Mouse (Mus musculus) naive thymus-derived CD4-positive, alpha-beta T cell, adult 5 months (primary cell): ENCODE results near the gene Rhot2. TPM values are rescaled to one million over a fixed set of nuclear protein-coding genes. Genes with fewer than 3 reads are reported as not detected.

Source experiments
- polyA plus RNA-seq: library from polyadenylated mRNA; unstranded; fragments of 100-300 nt; shearing (Covaris generic); gene quantifications from one replicate; pipeline ENCODE4 v1.2.1, GENCODE M21; 2017

Gene Rhot2
- 31.6 TPM for polyA plus RNA-seq

DNA sequence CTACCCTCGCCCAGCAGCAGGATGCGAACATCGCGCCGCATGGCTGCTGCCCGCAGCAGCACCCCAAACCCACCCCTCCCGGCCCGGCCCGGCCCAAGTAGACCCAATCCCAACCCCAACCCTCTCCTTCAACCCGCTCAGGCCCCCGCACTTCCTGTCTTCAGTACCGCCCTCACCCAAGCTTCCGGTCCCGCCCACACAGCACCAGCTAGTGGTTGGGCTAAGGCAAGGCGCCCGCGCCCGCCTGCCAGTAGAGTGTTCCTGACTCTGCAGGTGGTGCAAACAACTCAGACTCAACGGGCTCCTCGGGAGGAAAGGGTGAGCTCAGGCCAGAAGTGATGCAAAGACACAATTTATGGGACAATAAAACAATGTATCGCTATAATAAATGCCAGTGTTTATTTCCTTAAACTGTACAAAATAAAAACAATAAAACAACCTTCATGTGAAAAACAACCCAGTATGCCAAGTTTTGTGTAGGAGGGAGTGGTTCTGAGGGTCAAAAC lies at the start of gene Rhot2:
TSS of gene Rhot2 (minus strand) at position 456 of the 506 bp plus-strand sequence.

DNA sequence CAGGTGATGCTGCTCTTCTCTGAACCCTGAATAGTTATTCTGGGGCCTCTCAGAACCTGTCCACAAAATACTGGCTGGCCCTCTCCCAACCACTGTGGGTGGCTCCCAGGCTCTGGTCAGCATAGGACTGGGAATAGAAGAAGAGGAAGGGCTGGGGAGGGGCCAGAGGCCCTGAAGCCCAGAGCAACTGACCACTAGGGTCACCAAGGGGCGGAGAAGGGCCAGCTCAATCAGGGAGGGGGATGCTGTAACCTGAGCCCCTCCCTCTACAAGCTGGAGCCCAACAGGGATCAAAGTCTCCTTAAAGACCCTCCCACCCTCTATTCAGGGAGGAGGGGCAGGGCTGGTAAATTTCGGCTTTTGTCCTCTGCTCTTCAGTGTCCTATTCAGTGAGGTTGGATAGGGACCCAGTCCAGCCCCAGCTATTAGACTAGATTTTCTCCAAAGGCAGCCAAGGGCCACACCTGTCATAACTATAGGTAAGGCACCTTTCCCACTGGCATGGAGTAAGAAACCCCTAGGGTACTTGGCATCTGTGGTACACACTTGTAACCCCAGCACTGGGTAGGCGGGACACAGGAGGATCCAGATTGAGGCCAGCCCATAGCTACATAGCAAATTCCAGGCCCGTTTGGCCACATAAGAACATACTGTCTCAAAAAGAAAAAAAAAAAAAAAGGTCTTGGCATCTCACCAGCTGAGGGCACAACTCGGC lies 35.7 kb upstream of the Rhot2 start, which contains the start of gene Wfikkn1:
TSS of gene Wfikkn1 (minus strand) at position 663 of the 715 bp plus-strand sequence.

DNA sequence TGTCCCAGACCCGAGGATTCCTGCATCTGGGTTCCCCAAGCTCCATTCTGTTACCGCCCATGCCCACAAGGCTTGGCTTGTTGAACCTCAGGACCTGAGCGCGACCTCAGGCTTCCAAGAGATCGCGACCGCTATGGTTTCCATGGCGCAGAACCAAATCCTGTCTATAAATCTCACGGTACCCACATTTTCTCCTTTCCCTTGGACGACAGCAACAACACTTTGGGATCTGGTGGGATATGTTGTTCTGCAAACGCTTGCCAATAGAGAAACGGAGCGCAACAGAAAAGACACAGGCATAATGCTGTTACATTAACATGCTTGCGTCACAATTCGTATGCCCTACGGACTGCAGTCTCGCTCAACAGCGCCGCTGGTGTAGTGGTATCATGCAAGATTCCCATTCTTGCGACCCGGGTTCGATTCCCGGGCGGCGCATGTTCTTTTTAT lies 30.1 kb upstream of the Rhot2 start, which contains the start of gene Mettl26:
TSS of gene Mettl26 (plus strand) at position 354 of the 450 bp plus-strand sequence.

DNA sequence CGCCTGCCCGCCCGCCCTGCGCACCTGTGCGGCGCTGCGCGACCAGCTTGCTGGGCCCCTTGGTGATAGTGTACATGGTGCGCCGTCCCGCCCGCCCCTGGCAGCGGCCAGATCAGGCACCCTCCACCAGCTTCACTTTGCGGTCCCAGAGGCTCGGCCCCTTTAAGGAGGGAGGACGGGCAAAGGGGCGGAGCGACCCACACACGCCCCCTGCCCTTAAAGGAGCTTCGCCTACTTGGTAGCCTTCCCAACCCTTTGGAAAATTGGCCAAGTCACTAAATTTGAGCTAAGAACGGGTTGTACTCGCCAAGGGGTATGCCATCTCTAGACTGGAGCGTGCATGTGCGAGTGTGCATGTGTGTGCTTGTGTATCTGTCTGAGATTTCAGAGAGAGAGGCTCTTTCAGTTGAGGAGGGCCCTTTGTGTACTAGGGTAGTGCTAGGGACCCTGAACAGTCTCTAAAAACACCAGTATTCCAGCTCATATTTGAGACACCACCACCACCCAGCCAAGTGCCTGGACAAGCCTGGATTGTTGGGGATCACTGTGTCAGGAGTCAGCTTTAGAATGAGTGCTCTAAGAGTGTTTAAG lies 24.0 kb upstream of the Rhot2 start, which contains the start of gene Mcrip2:
TSS of gene Mcrip2 (minus strand) at position 164 of the 591 bp plus-strand sequence.

DNA sequence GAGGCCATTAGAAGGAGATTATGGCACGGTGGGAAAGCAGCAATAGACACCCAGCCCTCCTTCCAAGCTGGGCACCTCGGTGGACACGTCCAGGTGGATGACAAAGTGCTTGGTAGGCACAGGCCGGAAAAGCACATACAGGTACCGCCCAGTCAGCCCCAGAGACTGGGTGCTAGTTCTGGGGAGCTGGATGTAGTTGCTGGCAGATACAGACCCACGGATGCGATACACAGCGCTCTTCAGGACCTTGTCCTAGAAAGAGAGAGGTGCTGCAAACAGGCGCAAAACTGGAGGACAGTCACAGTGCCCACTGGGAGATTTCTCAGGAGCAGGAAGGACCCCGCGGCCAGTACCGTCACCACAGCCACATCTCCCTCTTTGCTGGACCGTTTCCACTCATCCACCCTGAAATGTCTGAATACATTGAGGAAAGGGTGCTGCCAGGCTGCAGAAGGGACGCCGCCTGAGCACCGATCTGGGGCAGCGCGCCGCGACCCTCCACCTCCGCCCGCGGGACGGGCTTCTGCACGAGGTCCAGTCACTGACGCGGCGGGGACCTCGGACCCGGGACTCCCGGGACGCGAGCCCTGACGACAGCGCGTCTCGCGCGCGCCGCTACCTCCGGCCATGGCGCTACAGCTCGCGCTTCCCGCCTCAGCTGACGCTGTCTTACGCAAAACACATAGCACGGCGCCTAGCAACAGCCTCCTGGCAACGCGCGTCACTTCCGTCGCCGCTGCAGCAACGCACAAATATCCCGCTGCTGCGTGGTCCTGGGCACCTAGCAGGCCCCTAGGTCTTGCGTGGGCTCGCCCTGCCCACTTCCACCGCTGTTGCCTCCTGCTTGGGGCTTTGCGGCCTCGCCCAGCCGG lies 16.4 kb upstream of the Rhot2 start, which contains the start of gene Wdr90:
TSS of gene Wdr90 (minus strand) at position 670 of the 872 bp plus-strand sequence.

DNA sequence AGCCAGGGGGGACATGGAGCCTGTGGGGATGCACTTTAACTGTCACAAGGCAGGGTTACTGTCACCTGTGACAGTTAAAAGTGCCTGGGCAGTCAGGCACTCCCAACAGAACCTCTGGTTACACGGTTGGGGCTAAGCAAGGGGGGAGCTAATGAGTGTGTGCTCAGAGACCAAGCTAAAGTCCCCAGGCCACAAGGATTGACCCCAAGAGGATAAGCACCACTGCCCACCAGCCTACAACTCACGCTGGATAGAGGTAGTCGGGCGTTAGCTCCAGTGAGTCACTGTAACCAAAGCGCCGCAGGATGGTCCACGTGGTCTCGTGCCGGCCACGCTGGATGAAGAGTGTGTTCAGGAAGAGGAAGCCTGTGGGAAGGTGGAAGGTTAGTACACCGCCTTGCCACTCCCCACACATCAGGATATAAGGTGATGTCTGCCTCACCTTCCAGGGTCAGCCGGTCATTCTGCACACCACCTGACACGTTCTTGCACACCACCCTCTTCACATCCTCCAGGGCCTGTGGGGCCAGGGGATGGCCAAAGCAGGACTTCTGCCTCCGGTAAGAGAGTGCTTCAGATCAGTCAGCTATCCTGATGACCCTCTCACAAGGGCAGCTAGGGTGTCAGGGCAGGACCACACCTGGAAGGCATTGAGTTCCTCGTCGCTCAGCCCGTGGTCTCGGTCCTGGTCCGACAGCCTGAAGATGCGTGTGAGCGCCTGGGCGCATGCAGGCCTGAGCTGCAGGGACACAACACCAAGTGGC lies 3.4 kb downstream of the Rhot2 start, which contains the start of gene Gm20683:
TSS of gene Gm20683 (minus strand) at position 647 of the 764 bp plus-strand sequence.

DNA sequence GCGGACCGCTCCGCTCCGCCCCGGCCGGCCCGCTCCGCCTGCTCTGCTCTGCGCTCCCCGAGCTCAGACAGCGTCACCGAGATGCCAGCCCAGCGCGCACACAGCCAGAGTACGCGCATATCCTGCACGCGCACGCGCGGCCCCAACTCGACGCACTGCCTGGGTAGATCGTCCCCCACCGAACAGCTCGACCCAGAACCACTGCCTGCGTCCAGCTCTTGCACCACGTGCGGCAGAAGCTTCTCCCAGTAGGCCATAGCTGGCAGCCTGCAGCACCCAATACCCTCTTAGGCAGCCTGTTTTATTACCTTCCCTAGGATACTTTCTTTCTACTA lies 7.6 kb downstream of the Rhot2 start, which contains the start of gene Rhbdl1:
TSS of gene Rhbdl1 (minus strand) at position 220 of the 335 bp plus-strand sequence.

DNA sequence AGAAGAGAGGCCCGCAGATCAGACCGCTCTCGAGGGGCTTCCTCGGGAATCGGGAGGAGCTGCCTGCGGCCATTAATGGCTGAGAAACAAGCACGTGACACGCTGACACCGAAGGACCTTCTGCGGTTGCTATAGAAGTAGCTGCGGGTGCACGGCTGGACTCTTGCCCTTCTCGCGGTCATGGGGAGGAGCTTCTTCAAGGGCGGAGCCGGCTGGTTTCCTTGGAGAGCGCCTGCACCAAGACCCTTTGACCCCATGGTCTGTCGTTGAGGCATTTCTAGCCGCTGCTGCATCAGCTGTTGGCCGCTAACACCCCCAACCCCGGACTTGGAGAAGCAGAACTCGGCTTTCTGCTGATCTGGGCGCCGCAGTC lies 11.4 kb downstream of the Rhot2 start, which contains the start of gene Stub1:
TSS of gene Stub1 (minus strand) at position 114 of the 373 bp plus-strand sequence.

DNA sequence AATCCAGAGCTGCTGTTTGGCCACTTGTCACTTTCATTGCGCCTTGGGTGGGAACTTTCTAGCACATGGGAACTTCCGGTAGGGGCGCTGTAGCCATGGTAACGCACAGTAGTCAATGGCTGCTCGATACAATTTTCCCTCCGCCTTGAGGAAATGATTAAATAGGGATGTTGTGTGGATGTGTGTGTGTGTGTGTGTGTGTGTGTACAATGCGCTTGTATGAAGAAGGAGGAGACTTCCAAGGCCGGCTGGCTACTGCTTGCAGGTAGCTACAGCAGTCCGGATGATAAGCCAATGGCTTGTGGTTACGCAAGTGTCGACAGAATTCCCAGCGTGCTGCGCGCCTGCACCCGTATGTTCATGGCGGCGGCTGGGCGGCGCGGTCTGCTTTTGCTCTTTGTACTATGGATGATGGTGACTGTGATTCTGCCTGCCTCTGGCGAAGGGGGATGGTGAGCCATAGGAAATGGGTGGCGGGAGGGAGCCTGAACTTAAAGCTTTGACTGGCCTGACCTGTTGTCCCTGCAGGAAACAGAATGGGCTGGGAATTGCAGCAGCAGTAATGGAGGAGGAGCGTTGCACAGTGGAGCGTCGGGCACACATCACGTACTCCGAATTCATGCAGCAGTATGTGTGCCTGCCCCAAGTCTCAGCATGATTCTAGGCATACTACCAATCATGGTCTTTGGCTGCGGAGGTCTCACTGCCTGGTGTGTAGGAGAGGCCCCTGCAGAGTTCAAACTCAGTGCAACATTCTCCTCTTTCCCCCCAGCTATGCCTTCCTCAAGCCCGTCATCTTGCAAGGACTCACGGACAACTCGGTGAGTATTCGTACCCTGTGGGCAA lies 15.7 kb downstream of the Rhot2 start, which contains the start of gene Jmjd8:
TSS of gene Jmjd8 (plus strand) at position 156 of the 846 bp plus-strand sequence.

DNA sequence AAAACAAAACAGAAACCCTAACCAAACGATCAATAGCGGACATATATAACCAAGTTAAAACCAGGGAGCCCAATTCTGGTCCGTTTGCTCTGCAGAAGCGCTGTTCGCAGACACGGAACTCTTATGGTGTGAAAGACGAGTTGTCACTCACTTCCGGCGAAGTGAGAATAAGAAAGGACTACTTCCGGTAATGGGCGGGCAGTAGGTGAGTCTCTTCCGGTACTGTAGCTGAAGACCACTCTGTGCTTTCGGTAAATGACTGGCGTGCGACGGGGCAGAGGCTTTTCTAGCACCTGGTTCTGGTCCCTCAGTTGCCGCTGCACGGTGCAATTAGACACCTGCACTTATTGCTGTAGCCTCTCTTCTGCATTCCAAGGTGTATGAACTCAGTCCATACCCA lies 21.2 kb downstream of the Rhot2 start, which contains the start of gene Wdr24:
TSS of gene Wdr24 (plus strand) at position 176 of the 400 bp plus-strand sequence.

DNA sequence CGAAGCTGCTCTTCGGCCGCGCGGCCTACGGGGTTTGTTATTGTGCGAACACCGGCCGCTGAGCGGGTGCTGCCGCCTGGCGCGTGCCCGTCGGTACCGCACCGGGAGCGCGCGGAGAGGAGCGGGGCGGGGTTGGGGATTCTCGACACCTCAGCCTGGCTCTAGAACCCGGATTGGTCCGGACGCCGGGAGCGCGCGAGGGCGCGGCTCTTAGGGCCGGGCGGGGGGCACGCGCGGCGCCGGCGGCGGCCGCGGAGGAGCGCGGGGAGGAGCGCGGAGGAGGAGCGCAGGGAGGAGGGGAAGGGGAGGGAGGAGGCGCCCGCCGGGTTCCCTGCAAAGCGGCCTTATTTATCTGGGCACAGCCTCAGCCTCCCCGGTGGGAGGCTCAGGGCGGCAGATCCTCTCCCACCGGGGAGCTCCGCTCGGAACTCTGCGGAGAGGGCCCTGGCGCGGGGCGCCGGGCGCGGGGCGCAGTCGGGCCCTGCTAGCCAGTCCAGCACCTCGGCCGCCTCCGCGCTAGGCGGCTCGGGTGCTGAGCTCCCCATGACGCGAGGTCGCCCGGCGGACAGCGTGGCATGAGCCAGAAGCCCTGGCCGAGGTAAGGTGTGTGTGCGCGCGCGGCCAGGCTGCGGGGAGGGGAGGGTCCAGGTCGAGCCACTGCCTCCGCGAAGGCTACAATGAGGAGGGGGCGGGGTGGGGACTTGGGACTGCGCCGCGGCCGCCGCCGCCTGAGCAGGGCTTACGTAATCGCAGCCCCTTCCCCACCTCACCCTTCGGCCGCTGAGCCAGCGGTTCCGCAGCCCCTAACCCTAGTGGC lies 35.7 kb downstream of the Rhot2 start, which contains the start of gene Fbxl16:
TSS of gene Fbxl16 (plus strand) at position 297 of the 817 bp plus-strand sequence.

DNA sequence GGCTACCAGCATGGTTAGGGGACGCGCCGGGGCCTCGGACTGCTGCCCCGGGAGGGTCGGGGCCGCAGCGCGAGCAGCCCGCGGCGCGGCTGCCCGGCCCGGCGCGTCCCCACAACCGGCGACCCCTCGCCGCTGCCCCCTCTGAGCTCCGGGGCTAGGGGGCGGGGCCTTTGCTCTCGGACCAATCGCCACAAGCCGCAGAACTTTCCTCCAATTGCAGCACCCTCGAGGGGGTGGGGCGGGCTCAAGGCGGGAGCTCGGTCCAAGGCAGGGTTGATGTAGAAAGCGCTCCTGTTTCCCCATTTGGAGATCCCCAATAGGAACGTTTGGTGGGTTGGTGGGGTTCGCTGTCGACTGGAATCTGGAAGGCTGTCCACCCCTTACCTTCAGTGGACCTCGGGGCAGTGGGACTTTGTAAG lies 47.7 kb downstream of the Rhot2 start, which contains the start of gene Metrn:
TSS of gene Metrn (minus strand) at position 186 of the 419 bp plus-strand sequence.

DNA sequence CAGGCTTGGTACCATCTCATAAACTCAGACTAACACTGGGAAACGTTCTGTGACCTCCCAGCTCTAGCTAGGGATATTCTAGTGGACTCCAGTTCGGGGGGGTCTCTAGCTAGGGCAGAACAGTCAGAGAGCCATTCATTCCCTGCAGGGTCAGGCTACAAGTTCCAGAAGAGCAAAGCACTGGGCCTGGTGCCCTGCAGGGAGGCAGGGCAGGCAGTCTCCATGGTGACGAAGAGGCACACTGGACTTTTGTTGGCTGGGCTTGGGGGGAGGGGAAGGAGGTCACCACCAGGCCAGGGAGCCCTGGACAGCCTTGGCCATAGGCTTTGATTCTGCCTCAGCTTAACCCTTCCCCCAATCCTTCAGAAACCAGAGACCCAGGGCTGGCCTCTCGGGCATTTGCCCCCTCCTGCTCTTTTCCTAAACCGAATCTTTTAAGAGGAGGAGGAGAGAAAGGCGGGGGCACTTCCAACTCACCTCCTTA lies 49.0 kb downstream of the Rhot2 start, which contains the start of gene AC134908.4:
TSS of gene AC134908.4 (minus strand) at position 51 of the 484 bp plus-strand sequence.

DNA sequence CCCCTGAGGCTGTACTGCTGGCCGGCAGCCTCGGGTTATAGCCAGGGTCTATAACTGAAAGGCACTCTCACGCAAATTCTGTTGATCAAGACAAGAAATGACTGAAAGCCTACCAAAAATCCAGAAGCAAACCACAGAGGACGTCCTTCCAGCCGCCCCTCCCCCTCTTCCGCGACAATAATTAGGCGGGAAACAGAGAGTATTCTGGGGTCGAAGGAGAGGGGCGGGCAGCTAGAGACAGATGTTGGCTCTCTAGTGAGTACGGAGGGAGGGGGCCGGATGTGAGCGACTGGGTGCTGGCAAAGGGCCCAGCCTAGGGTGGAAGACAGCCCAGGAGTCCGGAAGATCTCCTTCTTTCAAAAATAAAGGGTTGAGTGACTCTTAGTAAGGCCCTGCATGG lies 52.0 kb downstream of the Rhot2 start, which contains the start of gene Fam173a:
TSS of gene Fam173a (minus strand) at position 287 of the 400 bp plus-strand sequence.

Other genes with a start within 250 kb of the Rhot2 start
- not detected for gene Gng13, start 127.7 kb downstream of the Rhot2 start, polyA plus RNA-seq
- 7.1 TPM for gene Chtf18, start 117.4 kb downstream of the Rhot2 start, polyA plus RNA-seq
- gene Rpusd1, start 117.2 kb downstream of the Rhot2 start, polyA plus RNA-seq: 4.9 TPM
- gene Mslnl, start 108.8 kb downstream of the Rhot2 start, polyA plus RNA-seq: not detected
- not detected for gene Msln, start 90.5 kb downstream of the Rhot2 start, polyA plus RNA-seq
- gene Narfl, start 71.1 kb downstream of the Rhot2 start, polyA plus RNA-seq: 21.6 TPM
- 25.7 TPM for gene Haghl, start 59.2 kb downstream of the Rhot2 start, polyA plus RNA-seq
- not detected for gene Ccdc78, start 58.3 kb downstream of the Rhot2 start, polyA plus RNA-seq
- gene Fam173a, start 52.0 kb downstream of the Rhot2 start, polyA plus RNA-seq: 109 TPM
- gene AC134908.4, start 49.2 kb downstream of the Rhot2 start, polyA plus RNA-seq: not detected
- 28.3 TPM for gene Metrn, start 47.7 kb downstream of the Rhot2 start, polyA plus RNA-seq
- not detected for gene Fbxl16, start 35.8 kb downstream of the Rhot2 start, polyA plus RNA-seq
- 22.7 TPM for gene Wdr24, start 21.2 kb downstream of the Rhot2 start, polyA plus RNA-seq
- gene Jmjd8, start 16.0 kb downstream of the Rhot2 start, polyA plus RNA-seq: 27.1 TPM
- 149 TPM for gene Stub1, start 11.4 kb downstream of the Rhot2 start, polyA plus RNA-seq
- gene Rhbdl1, start 7.6 kb downstream of the Rhot2 start, polyA plus RNA-seq: 0.98 TPM
- 1.8 TPM for gene Gm20683, start 3.1 kb downstream of the Rhot2 start, polyA plus RNA-seq
- gene Wdr90, start 16.6 kb upstream of the Rhot2 start, polyA plus RNA-seq: 11.6 TPM
- gene Mcrip2, start 23.9 kb upstream of the Rhot2 start, polyA plus RNA-seq: 7.4 TPM
- 46.3 TPM for gene Mettl26, start 30.2 kb upstream of the Rhot2 start, polyA plus RNA-seq
- gene Wfikkn1, start 36.0 kb upstream of the Rhot2 start, polyA plus RNA-seq: 0.81 TPM
- 21.6 TPM for gene Rab40c, start 74.9 kb upstream of the Rhot2 start, polyA plus RNA-seq
- 44.4 TPM for gene Pigq, start 100.1 kb upstream of the Rhot2 start, polyA plus RNA-seq
- gene Nhlrc4, start 100.1 kb upstream of the Rhot2 start, polyA plus RNA-seq: not detected
- not detected for gene A930017K11Rik, start 107.7 kb upstream of the Rhot2 start, polyA plus RNA-seq
- gene Capn15, start 140.9 kb upstream of the Rhot2 start, polyA plus RNA-seq: 25.9 TPM
- 15.6 TPM for gene Rab11fip3, start 224.7 kb upstream of the Rhot2 start, polyA plus RNA-seq
- gene Decr2, start 245.5 kb upstream of the Rhot2 start, polyA plus RNA-seq: 17.6 TPM